Mouse (Mus musculus) heart, embryonic 14.5 days (tissue): Measurements from ENCODE around the gene Cdh15. TPM values are rescaled to one million over a fixed set of nuclear protein-coding genes. Genes with fewer than 3 reads are reported as not detected.

ENCODE experiments used
- ATAC-seq: fragments of 200-750 bp; cut with Nextera tagmentation; 2 replicates; pipeline ENCODE4 v1.8.0; 2017; ENCODE audit warnings: low read depth, moderate TSS enrichment; ENCODE audit not compliant: insufficient number of reproducible peaks, insufficient read depth, low FRiP score
- H3K27ac ChIP-seq, 2 experiments: fragments of 200-500 bp in 1 of 2; fragments of 300-500 bp in 1 of 2; sonication (generic) in 1 of 2; replicated peaks in 1 of 2; 2 replicates each; pipeline ENCODE4 v1.5.1; 2012 to 2014; ENCODE audit warnings: low read depth in 2 of 2, low read length in 2 of 2, control low read depth in 1 of 2, mild to moderate bottlenecking in 1 of 2, mixed read lengths in 1 of 2; ENCODE audit not compliant: control insufficient read depth in 1 of 2, insufficient read depth in 1 of 2
- H3K27me3 ChIP-seq: fragments of 300-500 bp; sonication (generic); 2 replicates; pipeline ENCODE4 v1.6.1; 2014; ENCODE audit warnings: mild to moderate bottlenecking, low read length, control low read depth; ENCODE audit not compliant: control insufficient read depth, insufficient read depth
- H3K36me3 ChIP-seq: fragments of 300-500 bp; sonication (generic); 2 replicates; pipeline ENCODE4 v1.6.1; 2014; ENCODE audit warnings: mild to moderate bottlenecking, control low read depth, low read length, mixed read lengths; ENCODE audit not compliant: control insufficient read depth, insufficient read depth
- H3K4me1 ChIP-seq, 2 experiments: fragments of 200-500 bp in 1 of 2; fragments of 300-500 bp in 1 of 2; sonication (generic) in 1 of 2; 2 replicates each; pipeline ENCODE4 v1.6.1; 2012 to 2014; ENCODE audit warnings: low read length in 2 of 2, control low read depth in 1 of 2, mixed read lengths in 1 of 2; ENCODE audit not compliant: control insufficient read depth in 2 of 2, insufficient read depth in 2 of 2
- H3K4me2 ChIP-seq: fragments of 300-500 bp; sonication (generic); 2 replicates; pipeline ENCODE4 v1.6.1; 2014; ENCODE audit warnings: mild to moderate bottlenecking, low read length
- H3K4me3 ChIP-seq, 2 experiments: fragments of 200-500 bp in 1 of 2; fragments of 300-500 bp in 1 of 2; sonication (generic) in 1 of 2; 2 replicates each; pipeline ENCODE4 v1.5.1; 2012 to 2014; ENCODE audit warnings: low read length in 2 of 2, mild to moderate bottlenecking in 2 of 2, control low read depth in 1 of 2, low read depth in 1 of 2, moderate library complexity in 1 of 2; ENCODE audit not compliant: control insufficient read depth in 1 of 2, insufficient read depth in 1 of 2
- H3K9ac ChIP-seq: fragments of 300-500 bp; sonication (generic); 2 replicates; pipeline ENCODE4 v1.6.1; 2014; ENCODE audit warnings: mild to moderate bottlenecking, low read length
- H3K9me3 ChIP-seq: fragments of 300-500 bp; sonication (generic); 2 replicates; pipeline ENCODE4 v1.6.1; 2016; ENCODE audit warnings: low read length, control low read depth; ENCODE audit not compliant: control insufficient read depth
- WGBS: fragments of 180-500 bp; shearing (Covaris S2); extraction: QIAGEN DNeasy Blood & Tissue Kit; methylation state at CpG from one replicate; pipeline ENCODE4 v1.1.7; 2014; 5-methylcytosine and 5-hydroxymethylcytosine counted together
- polyA plus RNA-seq: library from polyadenylated mRNA; unstranded; fragments of >200 nt; fragmentation: Nextera tagmentation; extraction: Ambion mirVana; gene quantifications from 2 replicates; pipeline ENCODE4 v1.2.1, GENCODE M21; 2014

The Cdh15 gene
- polyA plus RNA-seq, 1 experiment from 2014 or later, result 0.19 TPM

DNA sequence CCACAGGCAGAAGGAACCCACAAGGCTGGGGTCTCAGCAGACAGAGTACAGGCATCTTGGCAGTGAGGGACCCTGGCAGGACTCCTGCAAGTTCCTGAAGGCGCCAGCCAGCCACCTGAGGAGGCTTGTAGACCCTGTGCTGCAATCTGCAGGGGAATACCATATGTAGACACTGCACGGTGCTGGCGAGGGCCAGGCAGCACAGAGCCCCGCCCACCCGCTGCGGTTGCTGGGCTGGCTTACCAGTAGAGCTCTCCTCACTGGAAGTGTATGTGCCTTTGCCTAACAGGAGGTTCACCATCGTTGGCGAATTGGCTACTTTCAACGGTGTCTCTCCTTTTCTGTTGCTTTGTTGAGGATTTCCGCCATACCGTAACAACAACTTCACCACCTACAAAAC is 48.6 kb downstream of the Cdh15 start:
- no peaks in the 10 kb centered on the region for H3K9me3 ChIP-seq
- H3K36me3 ChIP-seq, result peaks cover 92% of the 10 kb centered on the region
- no peak overlapping the region for H3K9ac ChIP-seq
- peaks cover 6 to 12% of the 10 kb centered on the region in 2 experiments; a peak in 3 of 4 replicates for H3K4me1 ChIP-seq
- WGBS, result 91% methylated on average over 11 of the region's 11 CpGs
- no peak overlapping the region for H3K27ac ChIP-seq
- H3K4me2 ChIP-seq, result no peak overlapping the region
- H3K4me3 ChIP-seq, result no peak overlapping the region
- no peak for ATAC-seq
- no peaks in the 10 kb centered on the region for H3K27me3 ChIP-seq

DNA sequence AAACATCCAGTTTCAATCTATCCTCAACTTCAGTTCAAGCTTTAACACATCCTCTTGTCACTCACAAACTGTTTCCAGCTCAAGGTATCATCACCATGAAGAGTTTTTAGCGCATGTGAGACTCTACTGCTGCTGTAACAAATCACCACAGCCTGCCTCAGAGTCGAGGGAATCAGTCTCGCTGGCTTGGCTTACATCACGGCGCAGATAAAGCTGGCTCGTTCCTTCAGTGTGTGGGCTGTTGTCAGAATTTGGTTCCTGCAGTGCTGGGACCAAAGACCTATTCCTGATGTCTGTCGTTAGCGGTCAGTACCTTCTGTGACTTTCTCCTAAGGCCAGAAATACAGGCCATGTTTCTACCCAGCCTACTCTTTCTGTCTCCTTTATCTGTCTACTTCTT is 49.4 kb downstream of the Cdh15 start:
- Histone ChIP-seq H3K27ac (no peak overlapping the region), H3K27me3 (no peaks in the 10 kb centered on the region), H3K4me2 (no peak overlapping the region), H3K4me1 (peaks cover 6 to 17% of the 10 kb centered on the region in 2 experiments; a peak in 3 of 4 replicates), H3K9me3 (no peaks in the 10 kb centered on the region), H3K4me3 (no peak overlapping the region), H3K36me3 (peaks cover 83% of the 10 kb centered on the region), H3K9ac (no peak overlapping the region)
- ATAC-seq, result no peak
- 77% methylated on average over 8 of the region's 8 CpGs for WGBS

DNA sequence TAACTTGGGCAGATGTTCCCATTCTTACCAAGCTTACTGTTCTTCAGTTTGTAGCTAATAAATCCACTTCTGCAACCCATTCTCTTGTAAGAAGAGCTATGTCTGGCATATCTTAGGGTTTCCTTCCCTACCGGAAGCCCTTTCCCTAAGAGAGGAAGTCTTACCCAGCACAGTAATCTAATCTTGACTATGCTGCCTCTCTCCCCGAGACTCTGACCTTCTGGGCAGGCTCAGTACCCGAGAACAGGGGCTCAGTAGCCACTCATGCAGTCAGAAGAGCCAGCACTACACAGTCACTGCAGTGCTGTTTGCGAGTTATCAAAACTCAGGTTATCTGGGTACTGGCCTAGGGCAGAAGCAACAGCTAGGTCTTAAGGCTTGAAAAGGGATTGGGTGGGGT is 50.3 kb downstream of the Cdh15 start:
- Histone ChIP-seq H3K27ac (no peak overlapping the region), H3K4me2 (no peak overlapping the region), H3K4me1 (peaks cover 6 to 25% of the 10 kb centered on the region in 2 experiments; a peak in 3 of 4 replicates), H3K27me3 (no peaks in the 10 kb centered on the region), H3K9ac (no peak overlapping the region), H3K4me3 (no peak overlapping the region), H3K9me3 (no peaks in the 10 kb centered on the region), H3K36me3 (peaks cover 75% of the 10 kb centered on the region)
- no peak for ATAC-seq
- 47% methylated on average over 4 of the region's 4 CpGs for WGBS

DNA sequence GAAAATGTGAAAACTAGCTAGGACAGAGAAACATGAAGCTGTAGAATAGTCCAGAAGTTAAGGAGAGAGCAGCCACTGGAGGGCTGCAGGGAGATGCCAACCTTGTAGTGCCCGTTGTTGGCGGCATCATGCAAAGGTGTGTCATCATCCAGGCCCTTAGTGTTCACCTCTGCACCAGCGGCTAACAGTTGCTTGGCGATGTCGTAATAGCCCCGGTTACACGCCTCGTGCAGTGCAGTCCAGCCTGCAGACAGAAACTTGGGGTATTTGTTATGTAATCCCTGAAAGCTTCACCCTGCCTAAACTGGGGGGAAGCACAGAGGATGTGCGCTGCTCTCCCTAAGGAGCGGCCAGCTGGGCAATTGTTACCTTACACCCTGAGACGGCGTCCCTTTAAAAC is 50.7 kb downstream of the Cdh15 start:
- Histone ChIP-seq H3K9me3 (no peaks in the 10 kb centered on the region), H3K4me3 (no peak overlapping the region), H3K9ac (no peak overlapping the region), H3K27ac (no peak overlapping the region), H3K4me1 (peaks cover 6 to 27% of the 10 kb centered on the region in 2 experiments; a peak in 3 of 4 replicates), H3K27me3 (no peaks in the 10 kb centered on the region), H3K36me3 (peaks cover 70% of the 10 kb centered on the region), H3K4me2 (no peak overlapping the region)
- WGBS, result 90% methylated on average over 12 of the region's 12 CpGs
- no peak for ATAC-seq

GRCm38 (mm10) chr8:122899085-122899484 is 51.3 kb downstream of the Cdh15 start:
- ATAC-seq, result peak; percentile 63; the same call in 1 of the 2 replicates
- peaks cover 64% of the 10 kb centered on the region for H3K36me3 ChIP-seq
- no peak overlapping the region for H3K4me3 ChIP-seq
- no peaks in the 10 kb centered on the region for H3K9me3 ChIP-seq
- H3K9ac ChIP-seq, result no peak overlapping the region
- H3K4me1 ChIP-seq, result peaks cover 6 to 27% of the 10 kb centered on the region in 2 experiments; a peak in 3 of 4 replicates
- H3K27me3 ChIP-seq, result no peaks in the 10 kb centered on the region
- 40% methylated on average over 5 of the region's 5 CpGs for WGBS
- H3K4me2 ChIP-seq, result no peak overlapping the region
- no peak overlapping the region for H3K27ac ChIP-seq

GRCm38 (mm10) chr8:122901476-122901875 is 53.7 kb downstream of the Cdh15 start:
- no peak overlapping the region for H3K4me3 ChIP-seq
- no peaks in the 10 kb centered on the region for H3K27me3 ChIP-seq
- no peaks in the 10 kb centered on the region for H3K9me3 ChIP-seq
- no peak for ATAC-seq
- WGBS, result 91% methylated on average over 7 of the region's 7 CpGs
- H3K36me3 ChIP-seq, result peaks cover 40% of the 10 kb centered on the region
- H3K4me1 ChIP-seq, result peaks cover 10 to 35% of the 10 kb centered on the region in 2 experiments
- H3K9ac ChIP-seq, result no peak overlapping the region
- H3K27ac ChIP-seq, result no peak overlapping the region
- H3K4me2 ChIP-seq, result no peak overlapping the region

DNA sequence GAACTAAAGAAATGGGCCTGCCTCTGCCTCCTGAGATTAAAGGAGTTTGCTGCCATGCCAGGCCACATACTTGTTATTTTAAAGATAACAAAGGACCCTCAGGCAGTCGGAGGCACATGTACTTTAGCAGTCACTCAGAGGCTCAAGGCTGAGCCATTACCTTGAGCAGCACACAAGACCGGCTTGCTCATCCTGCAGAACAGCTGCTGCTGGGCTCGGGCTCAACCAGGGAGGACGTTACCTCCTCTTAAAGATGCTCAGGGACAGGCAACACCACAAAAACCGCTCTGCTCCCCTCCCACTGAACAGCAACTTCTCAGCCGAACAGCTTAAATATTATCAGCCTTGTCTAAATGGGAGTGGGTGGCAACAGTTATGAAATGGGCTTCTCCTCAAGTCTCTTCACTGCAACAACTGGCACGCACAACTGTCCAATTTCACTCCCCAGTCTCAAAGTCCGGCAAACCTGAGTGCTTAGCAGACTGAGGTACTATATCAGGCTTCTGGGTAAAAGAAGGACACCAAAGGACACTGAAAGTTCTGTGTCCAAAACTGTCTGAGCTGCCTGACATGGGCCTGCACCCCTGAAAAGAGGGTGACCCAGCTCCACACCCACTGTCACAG is 54.2 kb downstream of the Cdh15 start:
- ATAC-seq, result no peak
- Histone ChIP-seq H3K4me1 (peaks cover 10 to 35% of the 10 kb centered on the region in 2 experiments), H3K27me3 (no peaks in the 10 kb centered on the region), H3K4me3 (no peak overlapping the region), H3K4me2 (no peak overlapping the region), H3K27ac (no peak overlapping the region), H3K9me3 (no peaks in the 10 kb centered on the region), H3K9ac (no peak overlapping the region), H3K36me3 (peaks cover 37% of the 10 kb centered on the region)
- 75% methylated on average over 8 of the region's 8 CpGs for WGBS

GRCm38 (mm10) chr8:122902581-122902980 is 54.8 kb downstream of the Cdh15 start:
- H3K27ac ChIP-seq, result no peak overlapping the region
- H3K4me3 ChIP-seq, result no peak overlapping the region
- peaks cover 37% of the 10 kb centered on the region for H3K36me3 ChIP-seq
- no peak overlapping the region for H3K4me2 ChIP-seq
- H3K27me3 ChIP-seq, result no peaks in the 10 kb centered on the region
- 58% methylated on average over 3 of the region's 3 CpGs for WGBS
- peaks cover 10 to 35% of the 10 kb centered on the region in 2 experiments for H3K4me1 ChIP-seq
- no peak overlapping the region for H3K9ac ChIP-seq
- H3K9me3 ChIP-seq, result no peaks in the 10 kb centered on the region
- ATAC-seq, result no peak
